Mouse (Mus musculus) cerebellum, adult 2 months (tissue): ENCODE measurements around the gene Krtap2-4.

ENCODE experiments used
- CTCF ChIP-seq: fragments of 200-500 bp; IDR thresholded peaks from 2 replicates; pipeline ENCODE4 v1.5.1; 2011; ENCODE audit warnings: low read depth, mild to moderate bottlenecking, control low read depth, low read length, moderate library complexity, borderline replicate concordance; ENCODE audit not compliant: insufficient read depth
- POLR2A ChIP-seq: fragments of 200-500 bp; IDR thresholded peaks from 2 replicates; pipeline ENCODE4 v1.6.1; 2011; ENCODE audit warnings: low read length, control low read depth, borderline replicate concordance; ENCODE audit not compliant: insufficient read depth

GRCm38 (mm10) chr11:99574106-99574505, 40.5 kb downstream of the Krtap2-4 start:
- TF ChIP-seq CTCF (peak; percentile 70), POLR2A (no peak)
